Mouse (Mus musculus) ES-E14 (cell line): ENCODE data around the gene Adamts20. TPM values are rescaled to one million over a fixed set of nuclear protein-coding genes. Genes with fewer than 3 reads are reported as not detected.
"Not testable (repeated sequence)": the region's sequence is repeated elsewhere in the genome, so short reads cannot be mapped to it uniquely, and the experiment has no call there.

Experiments used
- DNase-seq: peaks from one replicate; pipeline ENCODE4 v3.0.0-alpha.2; 2013; ENCODE audit warnings: low read depth, low spot score
- H3K27ac ChIP-seq: 2 replicates; pipeline ENCODE4 v1.5.1; 2012; ENCODE audit warnings: low read depth, mild to moderate bottlenecking, low read length, moderate library complexity, mixed read lengths; ENCODE audit not compliant: poor library complexity, insufficient read depth, severe bottlenecking
- H3K36me3 ChIP-seq: 2 replicates; pipeline ENCODE4 v1.6.1; 2012; ENCODE audit warnings: mild to moderate bottlenecking, low read length, moderate library complexity, mixed read lengths; ENCODE audit not compliant: control insufficient read depth, poor library complexity, insufficient read depth, severe bottlenecking
- H3K4me1 ChIP-seq, 2 experiments: fragments of 150-350 bp in 1 of 2; sonication (generic) in 1 of 2; 2 replicates each; pipeline ENCODE4 v1.6.1; 2012; ENCODE audit warnings: low read length in 2 of 2, mild to moderate bottlenecking in 1 of 2, mixed read lengths in 1 of 2; ENCODE audit not compliant: control insufficient read depth in 2 of 2, insufficient read depth in 2 of 2, poor library complexity in 1 of 2
- H3K4me3 ChIP-seq, 2 experiments: fragments of 150-350 bp in 1 of 2; sonication (generic) in 1 of 2; 2 replicates each; pipeline ENCODE4 v1.5.1; 2012; ENCODE audit warnings: low read length in 2 of 2, low read depth in 1 of 2, mild to moderate bottlenecking in 1 of 2, mixed read lengths in 1 of 2; ENCODE audit not compliant: insufficient read depth in 1 of 2, poor library complexity in 1 of 2, severe bottlenecking in 1 of 2
- H3K9ac ChIP-seq: 2 replicates; pipeline ENCODE4 v1.6.1; 2012; ENCODE audit warnings: low read depth, mild to moderate bottlenecking, low read length, mixed read lengths; ENCODE audit not compliant: poor library complexity, insufficient read depth, severe bottlenecking
- H3K9me3 ChIP-seq: fragments of 150-350 bp; sonication (generic); 2 replicates; pipeline ENCODE4 v1.6.1; 2012; ENCODE audit warnings: low read depth, mild to moderate bottlenecking, low read length; ENCODE audit not compliant: control insufficient read depth, insufficient read depth
- CHD2 ChIP-seq: IDR thresholded peaks from 2 replicates; pipeline ENCODE4 v1.6.1; 2014; ENCODE audit warnings: mild to moderate bottlenecking, low read depth, low read length, inconsistent platforms
- HCFC1 ChIP-seq: IDR thresholded peaks from 2 replicates; pipeline ENCODE4 v1.6.1; 2012; ENCODE audit warnings: low read length, inconsistent platforms, borderline replicate concordance; ENCODE audit not compliant: insufficient read depth
- MAFK ChIP-seq: IDR thresholded peaks from 2 replicates; pipeline ENCODE4 v1.6.1; 2014; ENCODE audit warnings: mild to moderate bottlenecking, low read depth, low read length, inconsistent platforms; ENCODE audit not compliant: insufficient read depth
- ZC3H11A ChIP-seq: IDR thresholded peaks from 2 replicates; pipeline ENCODE4 v1.6.1; 2012; ENCODE audit warnings: low read depth, mild to moderate bottlenecking, inconsistent platforms, low read length, borderline replicate concordance
- ZNF384 ChIP-seq: IDR thresholded peaks from 2 replicates; pipeline ENCODE4 v1.6.1; 2012; ENCODE audit warnings: low read depth, low read length, inconsistent platforms
- in situ Hi-C, 2 experiments: fragments of 600-800 bp; cut with MboI; formaldehyde crosslinking; loops; one replicate each; pipeline ENCODE4 v1.15.1; 2025; ENCODE audit warnings: low sequenced_read_pairs in 2 of 2, inconsistent platforms in 1 of 2; ENCODE audit not compliant: unreplicated experiment in 2 of 2
- total RNA-seq: library from RNA; depleted of rRNA; stranded (reverse); fragments of 300-350 nt; gene quantifications from 2 replicates; pipeline ENCODE4 v1.2.3, GENCODE M21; 2012

Gene Adamts20
- total RNA-seq, 1 experiment, result 0.80 TPM

DNA sequence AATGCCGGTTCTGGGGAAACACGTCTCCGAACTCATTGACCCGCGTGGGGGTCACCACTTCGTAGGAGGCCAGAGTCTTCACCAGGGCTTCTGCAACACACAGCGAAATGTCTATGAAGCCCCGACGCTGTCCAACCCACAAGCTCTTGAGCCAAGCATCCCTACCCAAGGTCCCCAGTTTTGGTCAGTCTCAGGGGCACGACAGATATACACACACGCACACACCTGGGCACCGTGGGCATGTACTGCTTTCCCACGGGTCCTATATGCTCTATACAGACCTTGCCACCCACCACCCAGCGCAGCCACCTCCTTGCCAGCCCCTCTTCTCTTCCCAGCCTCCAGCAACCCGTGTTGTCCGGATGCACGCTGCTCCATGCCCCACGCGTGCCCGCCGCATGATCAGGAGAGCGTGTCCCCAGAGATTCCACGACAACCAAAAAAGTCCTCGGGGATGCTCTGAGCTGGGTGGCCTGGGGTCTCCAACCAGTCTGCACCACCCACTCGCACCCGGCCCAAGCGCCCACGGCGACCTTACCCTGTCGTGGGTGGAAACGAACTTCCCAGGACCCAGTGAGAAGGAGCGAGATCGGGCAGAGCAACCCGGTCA, 61.7 kb downstream of the Adamts20 start:
- Histone ChIP-seq H3K27ac (no peak overlapping the region), H3K4me3 (peak overlapping the region; percentile 78 to 88), H3K36me3 (no peaks in the 10 kb centered on the region), H3K4me1 (peaks cover 0 to 5% of the 10 kb centered on the region in 2 experiments; a peak in 1 of 4 replicates), H3K9me3 (no peaks in the 10 kb centered on the region), H3K9ac (peak overlapping the region; percentile 74)
- DNase-seq, result no peak
- in situ Hi-C loops, result no loop called here
- no peak for TF ChIP-seq HCFC1
- no peak for TF ChIP-seq CHD2
- no peak for TF ChIP-seq MAFK
- no peak for TF ChIP-seq ZNF384
- TF ChIP-seq ZC3H11A, result no peak

DNA sequence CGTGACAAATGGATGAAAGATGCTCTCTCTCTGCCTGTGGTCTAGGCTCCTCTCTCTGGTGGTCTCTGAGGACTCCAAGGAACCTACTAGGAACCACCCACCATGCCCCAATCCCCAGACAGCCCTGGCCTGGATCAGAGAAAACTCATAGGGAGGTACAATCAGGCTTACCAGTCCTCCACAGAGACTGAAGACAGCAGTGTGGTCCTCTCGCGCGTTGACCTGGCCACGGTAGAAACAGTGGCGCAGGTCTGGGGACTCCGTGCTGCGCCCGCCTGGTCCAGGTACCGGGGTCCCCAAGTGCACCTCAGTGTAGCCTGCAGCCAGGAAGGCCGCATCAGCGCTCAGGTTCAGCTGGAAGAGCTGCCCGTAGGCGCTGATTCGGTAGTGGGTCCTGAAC, 62.2 kb downstream of the Adamts20 start:
- Histone ChIP-seq H3K4me1 (peaks cover 0 to 5% of the 10 kb centered on the region in 2 experiments; a peak in 1 of 4 replicates), H3K9ac (no peak overlapping the region), H3K27ac (no peak overlapping the region), H3K36me3 (no peaks in the 10 kb centered on the region), H3K9me3 (no peaks in the 10 kb centered on the region), H3K4me3 (peak overlapping the region; percentile 78 to 88; a peak in 3 of 4 replicates)
- DNase-seq, result no peak
- in situ Hi-C loops, result no loop called here
- TF ChIP-seq ZNF384 (no peak), CHD2 (no peak), HCFC1 (no peak), ZC3H11A (no peak), MAFK (no peak)

DNA sequence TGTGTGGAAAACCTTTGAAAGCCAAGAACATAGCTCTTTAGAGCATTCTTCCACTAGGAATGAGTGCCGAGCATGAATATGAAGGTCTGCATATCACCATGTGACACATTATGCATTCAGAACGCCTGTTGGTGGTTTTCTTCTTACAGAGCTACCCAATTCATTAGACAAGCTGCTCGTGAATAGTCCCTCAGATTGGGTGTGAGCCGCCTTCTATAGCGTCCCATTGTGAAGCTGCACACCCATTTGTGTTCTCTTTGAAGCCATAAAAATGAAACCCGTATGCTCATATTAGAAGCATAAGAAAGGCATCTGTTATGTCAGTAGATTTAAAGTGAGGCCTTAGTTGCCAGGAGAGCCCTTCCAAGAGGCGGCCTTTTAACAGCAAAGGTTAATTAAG, 72.5 kb downstream of the Adamts20 start:
- TF ChIP-seq CHD2, result no peak
- no peak for TF ChIP-seq HCFC1
- no peak for TF ChIP-seq ZC3H11A
- TF ChIP-seq MAFK, result no peak
- no peak for TF ChIP-seq ZNF384
- H3K27ac ChIP-seq, result no peak overlapping the region
- in situ Hi-C loops, result no loop called here
- DNase-seq, result no peak
- no peak overlapping the region for H3K9ac ChIP-seq
- H3K9me3 ChIP-seq, result no peaks in the 10 kb centered on the region
- no peaks in the 10 kb centered on the region for H3K4me1 ChIP-seq
- H3K36me3 ChIP-seq, result no peaks in the 10 kb centered on the region
- H3K4me3 ChIP-seq, result no peak overlapping the region

DNA sequence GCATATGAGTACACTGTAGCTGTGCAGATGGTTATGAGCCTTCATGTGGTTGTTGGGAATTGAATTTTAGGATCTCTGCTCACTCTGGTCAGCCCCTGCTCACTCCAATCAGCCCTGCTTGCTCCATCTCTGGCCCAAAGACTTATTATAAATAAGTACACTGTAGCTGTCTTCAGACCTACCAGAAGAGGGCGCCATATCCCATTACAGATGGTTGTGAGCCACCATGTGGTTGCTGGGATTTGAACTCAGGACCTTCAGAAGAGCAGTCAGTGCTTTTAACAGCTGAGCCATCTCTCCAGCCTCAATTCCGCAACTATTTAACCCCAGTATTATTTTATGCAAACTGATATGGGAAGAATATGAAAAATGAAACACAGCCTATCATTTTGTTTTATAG, 75.1 kb downstream of the Adamts20 start:
- H3K9me3 ChIP-seq, H3K4me1 ChIP-seq, H3K36me3 ChIP-seq, H3K27ac ChIP-seq, H3K4me3 ChIP-seq, in situ Hi-C loops, DNase-seq, H3K9ac ChIP-seq: not testable (repeated sequence)

DNA sequence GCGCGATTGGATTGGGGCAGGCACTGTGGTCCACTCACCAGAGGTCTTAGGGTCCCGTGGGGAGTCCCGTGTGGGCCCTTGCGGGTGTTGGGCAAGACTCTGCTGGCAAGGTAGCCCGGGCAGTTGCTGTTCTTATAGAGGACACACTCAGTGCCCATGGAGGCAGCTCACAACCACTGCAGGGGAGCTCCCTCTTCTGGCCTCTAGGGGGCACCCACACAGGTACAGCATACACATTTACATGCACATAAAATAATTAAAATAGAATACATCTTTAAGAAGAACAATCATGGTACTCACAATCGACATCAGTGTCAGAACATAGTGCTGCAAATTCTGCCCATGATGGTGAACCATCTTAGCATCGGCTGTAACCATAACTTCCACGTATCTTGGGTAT, 85.8 kb downstream of the Adamts20 start:
- peak overlapping the region; percentile 61 to 71 for H3K4me3 ChIP-seq
- no peaks in the 10 kb centered on the region for H3K9me3 ChIP-seq
- H3K4me1 ChIP-seq, result no peaks in the 10 kb centered on the region
- H3K27ac ChIP-seq, result no peak overlapping the region
- in situ Hi-C loops, result no loop called here
- TF ChIP-seq MAFK (no peak), CHD2 (no peak), ZC3H11A (no peak), ZNF384 (no peak), HCFC1 (no peak)
- peak overlapping the region; percentile 67; the same call in 1 of the 2 replicates for H3K9ac ChIP-seq
- no peaks in the 10 kb centered on the region for H3K36me3 ChIP-seq
- DNase-seq, result peak; percentile 55
